Mouse (Mus musculus): Measurements from ENCODE around the gene Bicral. TPM values are rescaled to one million over a fixed set of nuclear protein-coding genes. Genes with fewer than 3 reads are reported as not detected.

The Bicral gene
- total and polyA plus RNA-seq, 3 experiments, result 7.4 to 15.7 (median 12.3) TPM

DNA sequence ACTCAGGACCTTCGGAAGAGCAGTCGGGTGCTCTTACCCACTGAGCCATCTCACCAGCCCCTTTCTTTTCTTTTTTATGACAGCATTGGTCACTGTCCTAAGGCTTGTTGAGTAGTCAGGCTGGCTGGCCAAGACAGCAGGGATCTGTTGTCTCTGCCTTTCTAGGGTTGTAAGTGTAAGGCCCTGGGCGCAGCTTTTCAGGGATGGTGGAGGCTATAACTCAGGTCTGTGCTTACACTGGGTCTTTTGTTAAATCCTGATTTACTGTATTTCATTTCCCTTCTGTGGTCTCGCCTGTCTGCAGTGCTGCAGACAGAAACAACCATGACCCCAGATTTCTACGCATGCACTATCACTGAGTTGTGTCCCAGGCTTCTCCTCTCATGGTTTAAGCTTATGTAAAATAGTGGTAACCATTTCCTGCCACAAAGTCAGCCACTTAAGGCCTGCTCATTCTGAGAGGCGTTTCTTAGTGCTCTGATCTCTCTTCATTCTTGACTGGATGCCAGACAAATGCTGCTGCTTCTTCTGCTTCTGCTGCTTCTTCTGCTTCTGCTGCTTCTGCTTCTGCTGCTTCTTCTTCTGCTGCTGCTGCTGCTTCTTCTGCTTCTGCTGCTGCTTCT, 23.1 kb downstream of the Bicral start:
- no peak overlapping the region for H3K27ac ChIP-seq
- WGBS, result 81% methylated on average over 6 of the region's 6 CpGs
- no peak for TF ChIP-seq EP300 (IDR thresholded peaks at IDR 0.05; ENCODE audit: insufficient read depth, low read depth, low read length)
- TF ChIP-seq POLR2A (IDR thresholded peaks at IDR 0.05; ENCODE audit: insufficient read depth, low read depth, low read length), result no peak
- TF ChIP-seq CTCF (IDR thresholded peaks at IDR 0.05), result no peak
- intact Hi-C loops (cut with DNase I), result no loop called here
- no peak overlapping the region for H3K9ac ChIP-seq (ENCODE audit: low read depth, low read length)
- no peak for DNase-seq
- H3K27me3 ChIP-seq (ENCODE audit: control insufficient read depth, insufficient read depth, low read length), result no peaks in the 10 kb centered on the region
- H3K4me1 ChIP-seq (ENCODE audit: control insufficient read depth, insufficient read depth, low read length), result peaks cover 10% of the 10 kb centered on the region
- H3K4me3 ChIP-seq, result no peak overlapping the region
- H3K36me3 ChIP-seq (ENCODE audit: control insufficient read depth, insufficient read depth, low read length), result no peaks in the 10 kb centered on the region
- H3K79me2 ChIP-seq (replicated peaks; ENCODE audit: control insufficient read depth, insufficient read depth, low read length), result no peaks in the 10 kb centered on the region; the same call in 1 of the 2 replicates

DNA sequence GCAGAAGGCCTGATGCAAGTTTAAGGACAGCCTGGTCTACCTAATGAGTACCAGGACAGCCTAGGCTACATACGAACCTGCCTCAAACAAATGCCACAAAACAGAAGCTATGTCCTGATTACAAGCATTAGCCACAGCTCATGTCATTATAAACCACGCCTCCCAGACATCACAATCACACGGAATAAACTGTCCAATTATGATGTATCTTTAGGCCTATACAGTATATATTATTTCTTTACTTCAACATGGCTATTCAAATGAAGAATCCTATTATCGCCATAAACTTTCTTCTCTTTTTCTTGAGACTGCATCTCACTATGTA, 25.3 kb downstream of the Bicral start:
- DNase-seq, result no peak
- 73% methylated on average over 4 of the region's 4 CpGs for WGBS
- H3K79me2 ChIP-seq (replicated peaks; ENCODE audit: control insufficient read depth, insufficient read depth, low read length), result no peaks in the 10 kb centered on the region; the same call in 1 of the 2 replicates
- intact Hi-C loops (cut with DNase I), result no loop called here
- H3K27ac ChIP-seq, result peak overlapping the region; percentile 78
- peaks cover 10% of the 10 kb centered on the region for H3K4me1 ChIP-seq (ENCODE audit: control insufficient read depth, insufficient read depth, low read length)
- no peaks in the 10 kb centered on the region for H3K36me3 ChIP-seq (ENCODE audit: control insufficient read depth, insufficient read depth, low read length)
- no peaks in the 10 kb centered on the region for H3K27me3 ChIP-seq (ENCODE audit: control insufficient read depth, insufficient read depth, low read length)
- TF ChIP-seq CTCF (IDR thresholded peaks at IDR 0.05), result no peak
- no peak for TF ChIP-seq EP300 (IDR thresholded peaks at IDR 0.05; ENCODE audit: insufficient read depth, low read depth, low read length)
- TF ChIP-seq POLR2A (IDR thresholded peaks at IDR 0.05; ENCODE audit: insufficient read depth, low read depth, low read length), result no peak
- no peak overlapping the region for H3K4me3 ChIP-seq
- H3K9ac ChIP-seq (ENCODE audit: low read depth, low read length), result no peak overlapping the region

GRCm38 (mm10) chr17:46832101-46832980, 25.9 kb downstream of the Bicral start:
- H3K9ac ChIP-seq (ENCODE audit: low read depth, low read length), result no peak overlapping the region
- peak; percentile 66 to 77 for DNase-seq
- TF ChIP-seq POLR2A (IDR thresholded peaks at IDR 0.05; ENCODE audit: insufficient read depth, low read depth, low read length) (0 out of 2 replicates have a peak, but pooled peaks have one; percentile 35), EP300 (IDR thresholded peaks at IDR 0.05; ENCODE audit: insufficient read depth, low read depth, low read length) (peak; percentile 71; the same call in 1 of the 2 replicates), CTCF (IDR thresholded peaks at IDR 0.05) (no peak)
- H3K27me3 ChIP-seq (ENCODE audit: control insufficient read depth, insufficient read depth, low read length), result no peaks in the 10 kb centered on the region
- H3K4me1 ChIP-seq (ENCODE audit: control insufficient read depth, insufficient read depth, low read length), result peaks cover 10% of the 10 kb centered on the region
- no peaks in the 10 kb centered on the region; the same call in 1 of the 2 replicates for H3K79me2 ChIP-seq (replicated peaks; ENCODE audit: control insufficient read depth, insufficient read depth, low read length)
- intact Hi-C loops (cut with DNase I), result no loop called here
- H3K4me3 ChIP-seq, result peak overlapping the region; percentile 18; the same call in 1 of the 2 replicates
- H3K27ac ChIP-seq, result peak overlapping the region; percentile 78
- no peaks in the 10 kb centered on the region; the same call in 1 of the 2 replicates for H3K36me3 ChIP-seq (ENCODE audit: control insufficient read depth, insufficient read depth, low read length)
- WGBS, result 35% methylated on average over 11 of the region's 11 CpGs

GRCm38 (mm10) chr17:46829856-46830535, 28.3 kb downstream of the Bicral start:
- no peaks in the 10 kb centered on the region for H3K27me3 ChIP-seq (ENCODE audit: control insufficient read depth, insufficient read depth, low read length)
- H3K79me2 ChIP-seq (replicated peaks; ENCODE audit: control insufficient read depth, insufficient read depth, low read length), result no peaks in the 10 kb centered on the region; the same call in 1 of the 2 replicates
- no peak for TF ChIP-seq EP300 (IDR thresholded peaks at IDR 0.05; ENCODE audit: insufficient read depth, low read depth, low read length)
- TF ChIP-seq POLR2A (IDR thresholded peaks at IDR 0.05; ENCODE audit: insufficient read depth, low read depth, low read length), result no peak
- TF ChIP-seq CTCF (IDR thresholded peaks at IDR 0.05), result no peak
- no peak overlapping the region for H3K9ac ChIP-seq (ENCODE audit: low read depth, low read length)
- H3K27ac ChIP-seq, result peak overlapping the region; percentile 41
- 80% methylated on average over 11 of the region's 11 CpGs for WGBS
- H3K4me3 ChIP-seq, result no peak overlapping the region
- H3K4me1 ChIP-seq (ENCODE audit: control insufficient read depth, insufficient read depth, low read length), result peaks cover 10% of the 10 kb centered on the region
- H3K36me3 ChIP-seq (ENCODE audit: control insufficient read depth, insufficient read depth, low read length), result no peaks in the 10 kb centered on the region; the same call in 1 of the 2 replicates
- no peak for DNase-seq
- intact Hi-C loops (cut with DNase I), result loop anchor here (5.0 kb wide), 1 partner anchor 47 kb away; no protein-coding TSS in a partner anchor

DNA sequence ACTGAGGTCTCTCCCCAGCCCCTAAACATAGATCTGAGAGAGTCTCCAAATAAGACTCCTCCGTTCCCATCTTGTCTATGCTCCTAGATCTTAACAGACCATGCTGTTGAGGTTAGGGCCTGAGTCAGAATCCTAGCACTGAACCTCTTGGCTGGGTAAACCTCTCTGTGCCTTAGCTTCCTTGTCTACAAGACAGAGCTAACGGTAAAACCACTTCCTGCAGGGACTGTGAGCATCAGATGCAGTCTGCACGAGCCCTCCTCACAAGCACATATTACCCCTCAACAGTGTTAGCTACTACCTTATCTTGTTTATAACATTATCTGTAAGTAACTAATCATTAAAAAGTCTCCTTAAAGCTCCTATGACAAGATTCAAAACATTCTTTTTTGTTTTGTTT, 29.3 kb downstream of the Bicral start:
- H3K79me2 ChIP-seq (replicated peaks; ENCODE audit: control insufficient read depth, insufficient read depth, low read length), result no peaks in the 10 kb centered on the region
- H3K27me3 ChIP-seq (ENCODE audit: control insufficient read depth, insufficient read depth, low read length), result no peaks in the 10 kb centered on the region
- no peak overlapping the region for H3K9ac ChIP-seq (ENCODE audit: low read depth, low read length)
- DNase-seq, result no peak
- no peak overlapping the region for H3K4me3 ChIP-seq
- TF ChIP-seq CTCF (IDR thresholded peaks at IDR 0.05) (no peak), POLR2A (IDR thresholded peaks at IDR 0.05; ENCODE audit: insufficient read depth, low read depth, low read length) (no peak), EP300 (IDR thresholded peaks at IDR 0.05; ENCODE audit: insufficient read depth, low read depth, low read length) (no peak)
- H3K27ac ChIP-seq, result no peak overlapping the region
- WGBS, result 83% methylated on average over 3 of the region's 3 CpGs
- intact Hi-C loops (cut with DNase I), result loop anchor here (5.0 kb wide), 1 partner anchor 48 kb away; no protein-coding TSS in a partner anchor
- H3K36me3 ChIP-seq (ENCODE audit: control insufficient read depth, insufficient read depth, low read length), result no peaks in the 10 kb centered on the region; the same call in 1 of the 2 replicates
- peaks cover 10% of the 10 kb centered on the region for H3K4me1 ChIP-seq (ENCODE audit: control insufficient read depth, insufficient read depth, low read length)
